Mouse (Mus musculus) ES-E14 (cell line): ENCODE measurements around the gene Aarsd1. TPM values are rescaled to one million over a fixed set of nuclear protein-coding genes. Genes with fewer than 3 reads are reported as not detected.

Experiments
- DNase-seq: peaks from one replicate; pipeline ENCODE4 v3.0.0-alpha.2; 2013; ENCODE audit warnings: low read depth, low spot score
- H3K27ac ChIP-seq: 2 replicates; pipeline ENCODE4 v1.5.1; 2012; ENCODE audit warnings: low read depth, mild to moderate bottlenecking, low read length, moderate library complexity, mixed read lengths; ENCODE audit not compliant: poor library complexity, insufficient read depth, severe bottlenecking
- H3K36me3 ChIP-seq: 2 replicates; pipeline ENCODE4 v1.6.1; 2012; ENCODE audit warnings: mild to moderate bottlenecking, low read length, moderate library complexity, mixed read lengths; ENCODE audit not compliant: control insufficient read depth, poor library complexity, insufficient read depth, severe bottlenecking
- H3K4me1 ChIP-seq, 2 experiments: fragments of 150-350 bp in 1 of 2; sonication (generic) in 1 of 2; 2 replicates each; pipeline ENCODE4 v1.6.1; 2012; ENCODE audit warnings: low read length in 2 of 2, mild to moderate bottlenecking in 1 of 2, mixed read lengths in 1 of 2; ENCODE audit not compliant: control insufficient read depth in 2 of 2, insufficient read depth in 2 of 2, poor library complexity in 1 of 2
- H3K4me3 ChIP-seq, 2 experiments: fragments of 150-350 bp in 1 of 2; sonication (generic) in 1 of 2; 2 replicates each; pipeline ENCODE4 v1.5.1; 2012; ENCODE audit warnings: low read length in 2 of 2, low read depth in 1 of 2, mild to moderate bottlenecking in 1 of 2, mixed read lengths in 1 of 2; ENCODE audit not compliant: insufficient read depth in 1 of 2, poor library complexity in 1 of 2, severe bottlenecking in 1 of 2
- H3K9ac ChIP-seq: 2 replicates; pipeline ENCODE4 v1.6.1; 2012; ENCODE audit warnings: low read depth, mild to moderate bottlenecking, low read length, mixed read lengths; ENCODE audit not compliant: poor library complexity, insufficient read depth, severe bottlenecking
- H3K9me3 ChIP-seq: fragments of 150-350 bp; sonication (generic); 2 replicates; pipeline ENCODE4 v1.6.1; 2012; ENCODE audit warnings: low read depth, mild to moderate bottlenecking, low read length; ENCODE audit not compliant: control insufficient read depth, insufficient read depth
- CHD2 ChIP-seq: IDR thresholded peaks from 2 replicates; pipeline ENCODE4 v1.6.1; 2014; ENCODE audit warnings: mild to moderate bottlenecking, low read depth, low read length, inconsistent platforms
- HCFC1 ChIP-seq: IDR thresholded peaks from 2 replicates; pipeline ENCODE4 v1.6.1; 2012; ENCODE audit warnings: low read length, inconsistent platforms, borderline replicate concordance; ENCODE audit not compliant: insufficient read depth
- MAFK ChIP-seq: IDR thresholded peaks from 2 replicates; pipeline ENCODE4 v1.6.1; 2014; ENCODE audit warnings: mild to moderate bottlenecking, low read depth, low read length, inconsistent platforms; ENCODE audit not compliant: insufficient read depth
- ZC3H11A ChIP-seq: IDR thresholded peaks from 2 replicates; pipeline ENCODE4 v1.6.1; 2012; ENCODE audit warnings: low read depth, mild to moderate bottlenecking, inconsistent platforms, low read length, borderline replicate concordance
- ZNF384 ChIP-seq: IDR thresholded peaks from 2 replicates; pipeline ENCODE4 v1.6.1; 2012; ENCODE audit warnings: low read depth, low read length, inconsistent platforms
- in situ Hi-C, 2 experiments: fragments of 600-800 bp; cut with MboI; formaldehyde crosslinking; loops; one replicate each; pipeline ENCODE4 v1.15.1; 2025; ENCODE audit warnings: low sequenced_read_pairs in 2 of 2, inconsistent platforms in 1 of 2; ENCODE audit not compliant: unreplicated experiment in 2 of 2
- total RNA-seq: library from RNA; depleted of rRNA; stranded (reverse); fragments of 300-350 nt; gene quantifications from 2 replicates; pipeline ENCODE4 v1.2.3, GENCODE M21; 2012

Gene Aarsd1
- total RNA-seq, 1 experiment: 73.2 TPM

- no peak for DNase-seq
- in situ Hi-C loops: no loop called here
- Histone ChIP-seq H3K9me3 (no peaks in the 10 kb centered on the region), H3K4me1 (peaks cover 9 to 39% of the 10 kb centered on the region in 2 experiments; a peak in 3 of 4 replicates), H3K4me3 (peak overlapping the region; percentile 17 to 31; a peak in 1 of 4 replicates), H3K9ac (peak overlapping the region; percentile 62), H3K36me3 (peaks cover 23% of the 10 kb centered on the region), H3K27ac (peak overlapping the region; percentile 59; the same call in 1 of the 2 replicates)
- TF ChIP-seq CHD2 (no peak), MAFK (no peak), ZC3H11A (no peak), ZNF384 (no peak), HCFC1 (no peak)
Measured at GRCm38 (mm10) chr11:101459716-101460115, 42.3 kb upstream of the Aarsd1 start.

GRCm38 (mm10) chr11:101458217-101458616, 40.8 kb upstream of the Aarsd1 start:
- Histone ChIP-seq H3K9ac (no peak overlapping the region), H3K4me3 (no peak overlapping the region), H3K36me3 (peaks cover 23% of the 10 kb centered on the region), H3K9me3 (no peaks in the 10 kb centered on the region), H3K27ac (no peak overlapping the region), H3K4me1 (peaks cover 4 to 32% of the 10 kb centered on the region in 2 experiments; a peak in 3 of 4 replicates)
- in situ Hi-C loops: no loop called here
- DNase-seq: no peak
- TF ChIP-seq CHD2: no peak
- TF ChIP-seq MAFK: no peak

- Histone ChIP-seq H3K4me3 (no peak overlapping the region), H3K27ac (no peak overlapping the region), H3K36me3 (peaks cover 23% of the 10 kb centered on the region), H3K9me3 (no peaks in the 10 kb centered on the region), H3K9ac (no peak overlapping the region), H3K4me1 (peaks cover 4 to 28% of the 10 kb centered on the region in 2 experiments; a peak in 3 of 4 replicates)
- TF ChIP-seq ZNF384 (no peak), MAFK (no peak), HCFC1 (no peak), CHD2 (no peak), ZC3H11A (no peak)
- in situ Hi-C loops: no loop called here
- no peak for DNase-seq
Measured at GRCm38 (mm10) chr11:101457631-101458030, 40.2 kb upstream of the Aarsd1 start.

- in situ Hi-C loops: no loop called here
- Histone ChIP-seq H3K4me3 (no peak overlapping the region), H3K36me3 (peaks cover 7% of the 10 kb centered on the region; the same call in 1 of the 2 replicates), H3K27ac (no peak overlapping the region), H3K4me1 (peaks cover 10 to 26% of the 10 kb centered on the region in 2 experiments; a peak in 3 of 4 replicates), H3K9me3 (no peaks in the 10 kb centered on the region), H3K9ac (no peak overlapping the region)
- TF ChIP-seq CHD2 (no peak), HCFC1 (no peak), MAFK (no peak), ZC3H11A (no peak), ZNF384 (no peak)
- no peak for DNase-seq
Measured at GRCm38 (mm10) chr11:101455627-101456026, 38.2 kb upstream of the Aarsd1 start.

- H3K9ac ChIP-seq: no peak overlapping the region
- TF ChIP-seq ZC3H11A (no peak), CHD2 (no peak), HCFC1 (no peak), MAFK (no peak), ZNF384 (no peak)
- DNase-seq: no peak
- H3K9me3 ChIP-seq: no peaks in the 10 kb centered on the region
- H3K27ac ChIP-seq: no peak overlapping the region
- no peak overlapping the region for H3K4me3 ChIP-seq
- no peaks in the 10 kb centered on the region for H3K36me3 ChIP-seq
- in situ Hi-C loops: no loop called here
- peaks cover 10 to 21% of the 10 kb centered on the region in 2 experiments; a peak in 3 of 4 replicates for H3K4me1 ChIP-seq
Measured at GRCm38 (mm10) chr11:101454702-101455101, 37.3 kb upstream of the Aarsd1 start.
